Mouse (Mus musculus): ENCODE data around the gene Glis1.

GRCm38 (mm10) chr4:107440306-107440705 is 5.9 kb downstream of the Glis1 start:
- no peak for TF ChIP-seq ZNF384 (IDR thresholded peaks at IDR 0.05; ENCODE audit: low read depth, low read length)
- no peak for TF ChIP-seq HCFC1 (IDR thresholded peaks at IDR 0.05; ENCODE audit: borderline replicate concordance, insufficient read depth, low read length)

Measured in ES-E14 (cell line).